Mouse (Mus musculus) forebrain, embryonic 12.5 days (tissue): Measurements from ENCODE around the gene Rftn1. TPM values are rescaled to one million over a fixed set of nuclear protein-coding genes. Genes with fewer than 3 reads are reported as not detected.

Source experiments
- ATAC-seq: fragments of 200-750 bp; cut with Nextera tagmentation; 2 replicates; pipeline ENCODE4 v1.8.0; 2017; ENCODE audit warnings: moderate TSS enrichment; ENCODE audit not compliant: low FRiP score
- H3K27ac ChIP-seq: fragments of 300-500 bp; sonication (generic); 2 replicates; pipeline ENCODE4 v1.5.1; 2016; ENCODE audit warnings: mild to moderate bottlenecking
- H3K27me3 ChIP-seq: fragments of 300-500 bp; sonication (generic); 2 replicates; pipeline ENCODE4 v1.6.1; 2016; ENCODE audit warnings: mild to moderate bottlenecking
- H3K36me3 ChIP-seq: fragments of 300-500 bp; sonication (generic); replicated peaks from 2 replicates; pipeline ENCODE4 v1.6.1; 2016; ENCODE audit warnings: mild to moderate bottlenecking
- H3K4me1 ChIP-seq: fragments of 300-500 bp; sonication (generic); 2 replicates; pipeline ENCODE4 v1.6.1; 2016
- H3K4me2 ChIP-seq: fragments of 300-500 bp; sonication (generic); 2 replicates; pipeline ENCODE4 v1.6.1; 2016; ENCODE audit warnings: mild to moderate bottlenecking, moderate library complexity
- H3K4me3 ChIP-seq: fragments of 300-500 bp; sonication (generic); replicated peaks from 2 replicates; pipeline ENCODE4 v1.5.1; 2016; ENCODE audit warnings: mild to moderate bottlenecking
- H3K9ac ChIP-seq: fragments of 300-500 bp; sonication (generic); 2 replicates; pipeline ENCODE4 v1.6.1; 2016; ENCODE audit warnings: mild to moderate bottlenecking
- H3K9me3 ChIP-seq: fragments of 300-500 bp; sonication (generic); 2 replicates; pipeline ENCODE4 v1.6.1; 2016
- WGBS: fragments of 180-500 bp; shearing (Covaris S2); methylation state at CpG from one replicate; pipeline ENCODE4 v1.1.7; 2016; 5-methylcytosine and 5-hydroxymethylcytosine counted together
- polyA plus RNA-seq: library from polyadenylated mRNA; unstranded; fragments of >200 nt; fragmentation: Nextera tagmentation; extraction: Ambion mirVana; gene quantifications from 2 replicates; pipeline ENCODE4 v1.2.1, GENCODE M21; 2016

The Rftn1 gene
- polyA plus RNA-seq = 13.4 and 15.4 TPM in 2 replicates

DNA sequence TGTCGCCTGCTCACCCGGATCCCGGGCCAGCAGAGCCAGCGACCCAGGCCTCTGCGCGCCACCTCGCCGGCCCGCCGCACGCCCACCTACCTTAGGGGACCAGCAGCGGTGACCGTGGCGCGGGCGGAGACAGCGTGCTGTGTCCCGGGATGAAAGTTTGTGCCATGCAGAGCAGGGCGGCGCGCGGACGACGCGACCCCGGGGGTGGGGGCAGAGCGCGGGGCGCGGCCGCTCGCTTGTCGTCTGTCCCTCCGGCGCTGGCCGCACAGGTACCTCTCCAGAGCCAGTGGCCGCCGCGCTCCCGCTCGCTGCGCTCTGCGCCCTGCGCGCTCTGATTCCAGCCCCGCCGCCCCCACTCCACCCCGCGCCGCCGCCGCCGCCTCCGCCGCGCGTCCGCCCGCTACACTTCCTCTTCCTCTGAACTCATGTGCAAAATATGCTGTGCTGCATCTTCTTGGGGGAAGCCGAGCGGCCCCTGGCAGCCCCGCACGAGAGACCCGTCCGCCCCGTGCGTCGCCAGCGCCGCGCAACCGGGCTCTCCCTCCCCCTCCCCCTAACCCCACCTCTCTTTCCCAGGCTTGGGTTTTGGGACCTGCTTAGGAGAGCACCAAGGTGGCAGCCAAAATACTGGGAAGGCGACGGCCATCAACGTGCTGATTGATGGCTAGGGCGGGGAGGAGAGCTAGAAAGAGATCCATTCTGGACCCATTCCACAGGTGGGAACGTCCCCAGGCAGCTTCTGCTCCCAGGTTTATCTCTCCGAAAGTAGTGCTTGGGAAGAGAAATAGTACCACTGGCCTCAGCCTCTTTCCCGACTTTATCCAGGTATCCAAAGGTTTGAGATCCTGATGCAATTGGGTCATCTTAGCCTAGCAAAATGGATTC is at the start of gene Rftn1:
Gene Rftn1, minus strand, starts transcription at position 544 of the 885 bp plus-strand sequence.
- H3K4me3 ChIP-seq = peak within 1 kb of the TSS; percentile 68
- H3K9ac ChIP-seq = peak within 1 kb of the TSS; percentile 69
- ATAC-seq = peak; percentile 40
- H3K9me3 ChIP-seq = no peaks in the 10 kb centered on the region
- H3K4me2 ChIP-seq = peak within 1 kb of the TSS; percentile 100
- H3K27ac ChIP-seq = 0 out of 2 replicates have a peak within 1 kb of the TSS, but pooled peaks have one; percentile 19
- no peaks in the 10 kb centered on the region for H3K36me3 ChIP-seq
- WGBS = 1% methylated on average over 77 of the region's 79 CpGs
- peaks cover 33% of the 10 kb centered on the region for H3K4me1 ChIP-seq
- H3K27me3 ChIP-seq = peaks cover 47% of the 10 kb centered on the region

DNA sequence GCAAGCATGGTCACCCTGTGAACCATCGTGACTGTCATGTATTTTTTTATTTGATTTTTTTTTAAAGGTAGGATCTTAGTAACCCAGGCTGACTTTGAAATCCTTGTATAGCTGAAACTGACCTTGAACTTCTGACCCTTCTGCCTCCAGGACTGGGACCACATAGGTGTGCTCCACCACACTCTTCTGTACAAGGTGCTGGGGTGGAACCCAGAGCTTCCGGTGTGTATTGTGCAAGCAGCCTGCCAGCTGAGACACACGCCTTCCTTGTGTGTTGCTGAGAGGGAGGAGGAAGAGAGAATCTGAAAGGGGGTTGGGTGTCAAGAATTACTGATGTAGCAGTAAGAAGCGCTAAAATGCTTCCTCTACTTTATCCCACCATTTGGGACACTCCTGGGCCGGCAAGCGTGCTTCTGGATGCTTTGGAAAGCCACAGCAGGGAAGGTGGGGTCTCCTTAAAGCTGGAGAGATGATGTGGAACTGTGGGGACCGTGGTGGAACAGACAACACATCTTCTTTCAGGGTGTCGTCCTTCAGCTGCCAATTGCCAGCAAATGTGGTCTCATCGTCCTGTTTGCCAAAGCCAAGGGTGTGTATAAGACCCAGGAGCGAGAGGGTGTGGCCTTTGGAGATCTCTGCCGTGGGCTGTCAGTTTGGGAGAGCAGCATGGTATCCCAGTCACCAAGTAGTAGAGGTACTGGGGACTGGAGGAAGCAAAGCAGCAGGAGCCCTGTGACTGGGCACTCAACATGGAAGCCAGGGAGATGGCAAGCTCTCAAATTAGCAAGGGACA is 47.5 kb upstream of the Rftn1 start:
- H3K4me1 ChIP-seq = peaks cover 15% of the 10 kb centered on the region
- 0 out of 2 replicates have a peak overlapping the region, but pooled peaks have one; percentile 1 for H3K4me2 ChIP-seq
- peak; percentile 17; the same call in 1 of the 2 replicates for ATAC-seq
- H3K27me3 ChIP-seq = peaks cover 28% of the 10 kb centered on the region
- no peak overlapping the region for H3K4me3 ChIP-seq
- 0 out of 2 replicates have a peak overlapping the region, but pooled peaks have one; percentile 87 for H3K27ac ChIP-seq
- no peak overlapping the region; the same call in 1 of the 2 replicates for H3K9ac ChIP-seq
- 75% methylated on average over 11 of the region's 11 CpGs for WGBS
- H3K9me3 ChIP-seq = no peaks in the 10 kb centered on the region
- no peaks in the 10 kb centered on the region for H3K36me3 ChIP-seq

DNA sequence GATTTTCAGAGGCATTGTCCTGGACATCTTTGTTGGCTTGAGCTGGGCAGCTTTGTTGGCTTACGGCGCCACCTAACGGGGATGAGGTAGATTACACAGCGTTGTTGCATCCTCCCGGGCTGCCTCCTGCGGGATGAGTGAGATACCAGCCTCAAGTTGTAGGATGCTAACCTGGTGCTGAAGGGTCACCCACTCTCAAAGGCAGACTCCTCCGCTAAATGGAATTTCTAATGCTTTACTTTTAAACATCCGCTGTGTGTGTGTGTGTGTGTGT is 46.9 kb upstream of the Rftn1 start:
- Histone ChIP-seq H3K9ac (no peak overlapping the region), H3K27ac (peak overlapping the region; percentile 87), H3K4me3 (no peak overlapping the region), H3K4me1 (peaks cover 15% of the 10 kb centered on the region), H3K4me2 (peak overlapping the region; percentile 24; the same call in 1 of the 2 replicates), H3K9me3 (no peaks in the 10 kb centered on the region), H3K36me3 (no peaks in the 10 kb centered on the region), H3K27me3 (peaks cover 28% of the 10 kb centered on the region)
- whole genome bisulfite sequencing = 7% methylated on average over 8 of the region's 8 CpGs
- ATAC-seq = peak; percentile 86

DNA sequence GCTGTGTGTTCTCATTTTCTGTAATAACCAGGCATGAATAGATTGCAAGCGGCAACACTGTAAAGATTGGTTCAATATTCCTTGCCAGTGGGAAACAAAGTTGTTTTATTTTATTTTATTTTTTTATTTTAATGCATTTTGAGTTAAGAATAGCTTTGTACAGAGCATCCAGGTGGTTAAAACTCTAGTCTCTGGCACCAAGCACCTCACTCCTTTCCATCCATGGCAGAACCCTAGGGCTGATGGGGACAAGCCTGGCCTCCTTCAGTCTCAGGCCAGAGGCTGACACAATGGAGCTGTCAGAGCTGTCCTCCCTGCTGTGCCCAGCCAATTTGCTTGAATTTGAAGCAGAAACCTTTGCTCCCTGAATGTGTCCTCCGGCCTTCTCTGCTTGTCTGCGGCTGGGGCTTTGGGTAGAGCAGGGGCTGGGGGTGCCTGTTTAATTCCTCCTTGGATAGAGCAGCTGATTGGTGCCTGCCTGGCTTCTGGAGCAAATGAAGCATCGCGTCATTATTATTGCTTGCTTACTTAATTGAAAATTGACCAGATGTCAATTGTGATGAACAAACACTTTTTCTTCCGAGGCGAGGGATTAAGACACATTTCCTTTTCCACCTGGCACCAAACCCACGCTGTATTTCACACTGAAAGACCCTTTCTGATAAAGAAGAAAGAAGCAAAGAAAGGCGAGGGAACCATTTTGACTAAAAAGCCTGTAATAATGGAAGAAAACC is 46.4 kb upstream of the Rftn1 start:
- WGBS = 12% methylated on average over 9 of the region's 9 CpGs
- Histone ChIP-seq H3K27ac (peak overlapping the region; percentile 87), H3K4me1 (peaks cover 15% of the 10 kb centered on the region), H3K4me3 (no peak overlapping the region), H3K9ac (no peak overlapping the region), H3K9me3 (no peaks in the 10 kb centered on the region), H3K27me3 (peaks cover 31% of the 10 kb centered on the region), H3K36me3 (no peaks in the 10 kb centered on the region), H3K4me2 (peak overlapping the region; percentile 24; the same call in 1 of the 2 replicates)
- ATAC-seq = peak; percentile 91

DNA sequence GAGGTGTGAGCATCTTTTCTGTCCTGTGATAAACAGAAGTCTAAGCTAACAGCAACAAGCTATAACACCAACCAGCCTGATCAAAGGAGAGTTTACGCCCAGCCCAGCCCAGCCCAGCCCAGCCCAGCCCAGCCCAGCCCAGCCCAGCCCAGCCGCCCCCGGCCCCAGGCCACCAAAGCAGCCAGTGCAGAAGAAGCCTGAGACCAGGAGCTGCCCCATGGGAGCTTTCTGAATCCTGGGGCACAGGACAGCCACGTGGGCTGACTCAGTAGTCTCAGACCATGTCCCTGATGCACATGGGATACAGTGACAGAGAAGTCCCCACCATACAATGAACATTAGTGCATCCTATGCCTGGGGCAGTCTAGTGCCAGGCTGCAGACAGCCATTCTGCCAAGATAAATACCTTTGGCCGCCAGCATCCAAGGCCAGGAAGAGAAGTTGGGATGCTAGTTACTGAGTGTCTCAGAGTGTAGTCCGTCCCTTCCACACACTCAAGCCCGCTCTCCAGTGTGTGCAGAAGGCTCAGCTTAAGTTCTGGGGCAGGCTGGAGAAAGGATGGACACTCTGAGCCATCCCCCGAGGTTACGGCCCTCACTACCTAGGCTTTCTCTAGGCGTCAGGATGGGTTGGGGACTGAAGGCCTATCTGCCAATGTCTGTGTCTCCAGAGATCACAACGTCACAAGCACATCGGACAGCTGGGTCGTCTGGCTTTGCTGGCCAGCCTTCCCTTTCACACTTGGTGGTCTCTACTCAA is 45.6 kb upstream of the Rftn1 start:
- Histone ChIP-seq H3K4me2 (no peak overlapping the region), H3K4me3 (no peak overlapping the region), H3K9ac (peak overlapping the region; percentile 29; the same call in 1 of the 2 replicates), H3K4me1 (peaks cover 15% of the 10 kb centered on the region), H3K9me3 (no peaks in the 10 kb centered on the region), H3K27me3 (peaks cover 31% of the 10 kb centered on the region), H3K27ac (peak overlapping the region; percentile 87), H3K36me3 (no peaks in the 10 kb centered on the region)
- peak; percentile 53 for ATAC-seq
- 30% methylated on average over 13 of the region's 13 CpGs for WGBS

DNA sequence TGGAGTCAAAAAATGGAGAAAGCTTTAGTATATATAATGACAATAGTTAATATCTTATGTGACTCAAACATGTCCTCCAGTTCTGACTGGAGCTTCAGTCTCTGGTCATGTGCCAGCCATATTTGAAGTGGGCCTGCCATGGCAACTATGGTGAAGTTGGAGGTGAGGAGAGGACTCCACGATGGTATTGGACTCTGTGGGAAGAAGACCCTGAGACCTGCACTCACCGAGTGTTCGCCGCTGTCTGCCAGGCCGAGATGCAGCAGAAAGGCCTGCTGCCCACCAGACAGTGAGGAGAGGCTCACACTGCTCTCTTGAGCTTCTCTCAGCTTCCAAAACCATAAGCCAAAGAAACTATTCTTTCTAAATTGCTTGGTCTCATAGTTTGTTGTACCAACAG is 43.5 kb upstream of the Rftn1 start:
- no peak for ATAC-seq
- Histone ChIP-seq H3K4me2 (no peak overlapping the region), H3K9me3 (no peaks in the 10 kb centered on the region), H3K27ac (no peak overlapping the region), H3K27me3 (peaks cover 12% of the 10 kb centered on the region), H3K36me3 (no peaks in the 10 kb centered on the region), H3K4me3 (no peak overlapping the region), H3K9ac (no peak overlapping the region), H3K4me1 (peaks cover 15% of the 10 kb centered on the region)
- WGBS = 89% methylated on average over 5 of the region's 5 CpGs

DNA sequence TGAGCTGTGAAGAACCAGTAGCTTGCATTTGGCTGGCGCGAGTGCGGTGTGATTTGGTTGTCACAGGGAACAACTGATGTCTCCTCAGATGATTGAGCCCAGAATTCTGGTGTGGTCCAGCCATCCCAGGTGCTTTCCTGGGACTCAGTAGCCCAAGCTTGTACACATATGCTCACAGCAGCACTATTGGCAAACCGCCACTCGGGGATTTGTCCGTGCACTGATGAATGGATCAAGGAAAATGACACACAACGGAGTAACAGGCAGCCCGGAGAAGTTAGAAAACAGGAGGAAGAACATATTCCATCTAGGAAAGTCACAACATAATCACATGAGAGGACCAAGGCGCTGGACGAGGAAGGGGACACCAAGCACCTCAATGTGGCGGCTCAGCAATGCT is 42.3 kb upstream of the Rftn1 start:
- peaks cover 3% of the 10 kb centered on the region; the same call in 1 of the 2 replicates for H3K27me3 ChIP-seq
- no peak overlapping the region for H3K4me2 ChIP-seq
- H3K4me3 ChIP-seq = no peak overlapping the region
- H3K9ac ChIP-seq = no peak overlapping the region
- no peaks in the 10 kb centered on the region for H3K36me3 ChIP-seq
- WGBS = 92% methylated on average over 11 of the region's 11 CpGs
- no peak for ATAC-seq
- no peaks in the 10 kb centered on the region for H3K9me3 ChIP-seq
- H3K27ac ChIP-seq = no peak overlapping the region
- H3K4me1 ChIP-seq = peaks cover 15% of the 10 kb centered on the region

DNA sequence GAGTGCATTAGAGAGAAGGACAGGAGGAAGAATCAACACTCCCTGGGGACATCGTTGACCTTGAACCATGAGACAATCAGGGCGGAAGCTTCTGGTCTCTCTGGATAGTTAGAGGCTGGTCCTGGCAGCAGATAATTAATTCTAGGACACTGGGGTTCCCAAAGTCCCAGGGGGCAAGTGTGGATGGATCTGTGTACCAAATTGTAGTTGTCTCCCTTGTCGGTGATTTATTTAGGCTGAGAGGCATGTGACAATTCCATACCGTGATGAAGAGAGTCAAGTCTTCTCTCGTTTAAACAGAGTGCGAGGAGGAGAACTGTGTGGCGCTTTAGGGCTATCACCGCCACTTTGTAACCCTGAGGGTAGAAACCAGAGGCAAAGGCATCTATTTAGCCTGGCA is 40.7 kb upstream of the Rftn1 start:
- H3K4me1 ChIP-seq = peaks cover 4% of the 10 kb centered on the region
- H3K36me3 ChIP-seq = no peaks in the 10 kb centered on the region
- ATAC-seq = no peak
- no peak overlapping the region for H3K9ac ChIP-seq
- H3K4me3 ChIP-seq = no peak overlapping the region
- H3K27ac ChIP-seq = no peak overlapping the region
- no peaks in the 10 kb centered on the region for H3K9me3 ChIP-seq
- no peak overlapping the region for H3K4me2 ChIP-seq
- WGBS = 89% methylated on average over 8 of the region's 8 CpGs
- peaks cover 3% of the 10 kb centered on the region; the same call in 1 of the 2 replicates for H3K27me3 ChIP-seq

DNA sequence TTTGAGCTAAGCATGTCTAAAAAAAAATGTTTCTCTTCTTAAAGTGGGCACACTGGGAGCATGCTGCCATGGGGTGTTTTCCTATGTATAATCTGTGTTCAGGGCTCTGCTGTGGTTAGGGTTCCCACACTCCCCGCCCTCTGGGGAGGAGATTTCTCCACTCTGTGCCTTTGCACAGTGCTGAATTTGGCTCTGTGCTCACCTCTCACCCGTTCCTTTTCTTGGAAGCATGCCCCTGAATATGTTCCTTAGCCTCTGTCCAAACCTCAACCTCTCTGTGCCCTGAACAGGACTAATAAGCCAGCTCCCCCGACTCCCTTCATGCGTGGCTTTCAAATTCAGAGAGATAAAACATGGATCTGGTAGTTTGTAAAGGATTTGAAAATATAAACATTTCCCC is 39.1 kb upstream of the Rftn1 start:
- H3K27ac ChIP-seq = no peak overlapping the region
- H3K36me3 ChIP-seq = no peaks in the 10 kb centered on the region
- H3K27me3 ChIP-seq = peaks cover 3% of the 10 kb centered on the region; the same call in 1 of the 2 replicates
- no peak overlapping the region for H3K4me3 ChIP-seq
- H3K4me1 ChIP-seq = no peaks in the 10 kb centered on the region
- no peak overlapping the region for H3K9ac ChIP-seq
- H3K4me2 ChIP-seq = no peak overlapping the region
- no peaks in the 10 kb centered on the region for H3K9me3 ChIP-seq
- ATAC-seq = no peak
- 85% methylated on average over 4 of the region's 4 CpGs for WGBS

DNA sequence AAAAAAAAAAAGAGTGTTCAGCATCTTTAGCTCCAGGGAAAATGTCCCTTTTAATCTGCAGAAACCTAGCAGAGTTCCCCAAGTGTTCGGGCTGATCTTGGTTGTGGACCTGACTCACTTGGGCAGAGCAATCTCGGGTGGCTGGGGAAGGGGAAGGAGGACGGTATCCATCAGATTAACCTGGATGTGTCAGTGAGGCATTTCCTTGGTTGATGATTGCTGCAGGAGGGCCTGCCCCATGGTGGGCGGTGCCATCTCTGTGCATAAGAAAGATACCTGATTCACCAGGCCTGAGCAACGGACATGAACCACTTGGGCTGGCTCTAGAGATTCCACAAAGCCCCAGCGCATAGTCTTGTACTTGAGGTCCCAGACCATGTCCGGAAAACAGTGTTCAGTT is 36.9 kb upstream of the Rftn1 start:
- Histone ChIP-seq H3K9me3 (no peaks in the 10 kb centered on the region), H3K4me3 (no peak overlapping the region), H3K27ac (no peak overlapping the region), H3K27me3 (peaks cover 3% of the 10 kb centered on the region; the same call in 1 of the 2 replicates), H3K9ac (no peak overlapping the region), H3K36me3 (no peaks in the 10 kb centered on the region), H3K4me2 (no peak overlapping the region), H3K4me1 (no peaks in the 10 kb centered on the region)
- no peak for ATAC-seq
- 85% methylated on average over 7 of the region's 7 CpGs for WGBS

DNA sequence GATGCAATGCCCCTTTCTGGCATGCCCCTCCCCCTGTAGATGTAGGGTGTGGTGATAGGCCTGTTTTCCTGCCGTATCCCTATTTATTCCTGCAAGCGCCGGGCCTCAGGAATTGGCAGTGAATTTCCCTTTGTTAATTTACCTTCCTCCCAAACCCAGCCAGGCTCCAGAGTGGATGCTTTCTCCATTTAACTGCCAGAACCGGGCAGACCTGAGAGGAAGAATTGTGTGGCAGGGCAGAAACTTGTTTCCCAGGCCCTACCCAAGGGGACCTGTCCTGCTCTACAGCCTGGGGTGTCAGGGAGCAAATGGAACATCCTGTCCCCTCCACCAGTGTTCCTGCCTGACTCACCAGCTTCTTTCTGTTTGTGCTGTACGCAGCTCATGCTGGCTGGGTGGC is 34.2 kb upstream of the Rftn1 start:
- Histone ChIP-seq H3K4me2 (no peak overlapping the region), H3K9ac (no peak overlapping the region), H3K9me3 (no peaks in the 10 kb centered on the region), H3K4me1 (no peaks in the 10 kb centered on the region), H3K36me3 (no peaks in the 10 kb centered on the region), H3K27me3 (no peaks in the 10 kb centered on the region), H3K27ac (no peak overlapping the region), H3K4me3 (no peak overlapping the region)
- WGBS = 69% methylated on average over 5 of the region's 5 CpGs
- no peak for ATAC-seq
